Mouse (Mus musculus) left cerebral cortex, adult 2 months (tissue): ENCODE results near the gene Slc22a1. TPM values are rescaled to one million over a fixed set of nuclear protein-coding genes. Genes with fewer than 3 reads are reported as not detected.
A peak's percentile ranks its signal among the peaks of the same experiment; 100 is the strongest.

Experiments used
- DNase-seq, 2 experiments: peaks; one replicate each; pipeline ENCODE4 v3.0.0; 2021 to 2022; ENCODE audit warnings: low spot score in 2 of 2, mixed read lengths in 1 of 2; ENCODE audit errors: extremely low spot score in 1 of 2
- H3K27ac ChIP-seq: fragments of 200-600 bp; 2 replicates; pipeline ENCODE4 v1.8.1; 2022
- H3K4me3 ChIP-seq: fragments of 200-600 bp; 2 replicates; pipeline ENCODE4 v1.8.1; 2022
- CTCF ChIP-seq: fragments of 200-600 bp; IDR thresholded peaks from 2 replicates; pipeline ENCODE4 v1.8.1; 2022; ENCODE audit warnings: antibody characterized with exemption, mild to moderate bottlenecking, moderate library complexity
- intact Hi-C: fragments of 180-260 bp; cut with DNase I; formaldehyde crosslinking; loops from one replicate; pipeline ENCODE4 v1.15.1; 2025
- total RNA-seq, 2 experiments: library from RNA; stranded (reverse); gene quantifications; 2 replicates each; pipeline ENCODE4 v1.2.3; 2021

The Slc22a1 gene
- total RNA-seq, 2 experiments from 2014 or later: 0.61 to 0.96 TPM

- TF ChIP-seq CTCF: no peak
- intact Hi-C loops: no loop called here
Observed at GRCm38 (mm10) chr17:12710976-12711375, 35.3 kb upstream of the Slc22a1 start.

GRCm38 (mm10) chr17:12710050-12710780 lies 34.6 kb upstream of the Slc22a1 start:
- intact Hi-C loops: no loop called here
- peak in 1 of 2 experiments; percentile 58 for DNase-seq

More at GRCm38 (mm10) chr17:12710976-12711375, 35.3 kb upstream of the Slc22a1 start:
- Histone ChIP-seq H3K4me3 (no peak overlapping the region), H3K27ac (no peak overlapping the region)
- no peak for DNase-seq

GRCm38 (mm10) chr17:12708398-12708797 lies 32.8 kb upstream of the Slc22a1 start:
- no peak for DNase-seq
- H3K27ac ChIP-seq: no peak overlapping the region
- TF ChIP-seq CTCF: no peak
- intact Hi-C loops: no loop called here
- no peak overlapping the region for H3K4me3 ChIP-seq

More at GRCm38 (mm10) chr17:12710050-12710780, 34.6 kb upstream of the Slc22a1 start:
- Histone ChIP-seq H3K27ac (no peak overlapping the region), H3K4me3 (no peak overlapping the region)
- TF ChIP-seq CTCF: no peak

GRCm38 (mm10) chr17:12706590-12707049 lies 31.0 kb upstream of the Slc22a1 start:
- no peak for DNase-seq
- H3K27ac ChIP-seq: no peak overlapping the region
- intact Hi-C loops: no loop called here
- no peak for TF ChIP-seq CTCF
- no peak overlapping the region for H3K4me3 ChIP-seq

- no peak for TF ChIP-seq CTCF
- H3K27ac ChIP-seq: no peak overlapping the region
- H3K4me3 ChIP-seq: no peak overlapping the region
- DNase-seq: no peak
- intact Hi-C loops: no loop called here
Observed at GRCm38 (mm10) chr17:12702901-12703300, 27.3 kb upstream of the Slc22a1 start.

- intact Hi-C loops: no loop called here
- no peak overlapping the region for H3K27ac ChIP-seq
- no peak for DNase-seq
- no peak overlapping the region for H3K4me3 ChIP-seq
- no peak for TF ChIP-seq CTCF
Observed at GRCm38 (mm10) chr17:12700373-12700772, 24.7 kb upstream of the Slc22a1 start.

- no peak for DNase-seq
- no peak for TF ChIP-seq CTCF
- intact Hi-C loops: no loop called here
- no peak overlapping the region for H3K4me3 ChIP-seq
- no peak overlapping the region for H3K27ac ChIP-seq
Observed at GRCm38 (mm10) chr17:12691899-12692298, 16.3 kb upstream of the Slc22a1 start.

GRCm38 (mm10) chr17:12689537-12689936 lies 13.9 kb upstream of the Slc22a1 start:
- DNase-seq: peak in 1 of 2 experiments; percentile 20
- no peak overlapping the region for H3K4me3 ChIP-seq
- TF ChIP-seq CTCF: peak; percentile 58
- intact Hi-C loops: loop anchor here (10.0 kb wide), 1 partner anchor 445 kb away; no protein-coding TSS in a partner anchor
- no peak overlapping the region for H3K27ac ChIP-seq

- DNase-seq: no peak
- Histone ChIP-seq H3K4me3 (no peak overlapping the region), H3K27ac (no peak overlapping the region)
- intact Hi-C loops: loop anchor here (10.0 kb wide), 1 partner anchor 444 kb away; no protein-coding TSS in a partner anchor
- no peak for TF ChIP-seq CTCF
Observed at GRCm38 (mm10) chr17:12688427-12689110, 12.9 kb upstream of the Slc22a1 start.

GRCm38 (mm10) chr17:12684928-12685624 lies 9.4 kb upstream of the Slc22a1 start:
- Histone ChIP-seq H3K4me3 (no peak overlapping the region), H3K27ac (no peak overlapping the region)
- TF ChIP-seq CTCF: no peak
- no peak for DNase-seq
- intact Hi-C loops: loop anchor here (10.0 kb wide), 1 partner anchor 440 kb away; no protein-coding TSS in a partner anchor

GRCm38 (mm10) chr17:12684412-12684811 lies 8.8 kb upstream of the Slc22a1 start:
- Histone ChIP-seq H3K4me3 (no peak overlapping the region), H3K27ac (no peak overlapping the region)
- no peak for DNase-seq
- TF ChIP-seq CTCF: no peak
- intact Hi-C loops: loop anchor here (10.0 kb wide), 1 partner anchor 440 kb away; no protein-coding TSS in a partner anchor
